Mouse (Mus musculus) layer of hippocampus, adult 11-12 months (tissue): ENCODE data around the gene Zcchc7.

ENCODE experiments used
- DNase-seq: peaks from one replicate; pipeline ENCODE4 v3.0.0; 2022; ENCODE audit warnings: low spot score

The Zcchc7 gene

DNA sequence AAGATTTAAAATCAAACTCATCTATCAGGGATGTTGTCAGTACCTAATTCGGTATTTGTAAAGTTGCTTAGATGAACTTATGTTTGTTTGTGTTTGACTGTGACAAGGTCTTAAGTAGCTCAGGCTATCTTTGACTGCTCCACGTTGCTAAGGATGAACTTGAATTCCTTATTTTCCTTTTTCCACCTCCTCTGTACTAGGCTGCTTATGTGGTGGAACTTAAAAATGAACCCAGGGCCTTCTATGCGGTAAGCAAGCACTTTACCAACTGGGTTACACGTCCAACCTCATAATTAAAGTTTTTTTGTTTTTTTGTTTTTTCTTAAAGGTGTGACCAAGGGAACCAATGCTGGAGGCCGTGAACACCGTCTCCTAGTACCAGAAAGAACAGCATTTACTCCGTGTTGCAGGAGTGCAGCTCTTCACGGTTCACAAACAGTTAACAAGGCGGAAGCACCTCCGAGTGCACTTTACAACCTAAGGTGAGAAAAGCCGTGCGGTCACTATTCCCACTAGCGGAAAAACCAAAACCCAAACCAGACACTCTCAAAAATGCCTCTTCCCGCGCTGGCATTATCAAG lies at the start of gene Zcchc7:
Gene Zcchc7 (plus strand): TSS at position 325 of the 581 bp plus-strand sequence.
- no peak for DNase-seq

DNA sequence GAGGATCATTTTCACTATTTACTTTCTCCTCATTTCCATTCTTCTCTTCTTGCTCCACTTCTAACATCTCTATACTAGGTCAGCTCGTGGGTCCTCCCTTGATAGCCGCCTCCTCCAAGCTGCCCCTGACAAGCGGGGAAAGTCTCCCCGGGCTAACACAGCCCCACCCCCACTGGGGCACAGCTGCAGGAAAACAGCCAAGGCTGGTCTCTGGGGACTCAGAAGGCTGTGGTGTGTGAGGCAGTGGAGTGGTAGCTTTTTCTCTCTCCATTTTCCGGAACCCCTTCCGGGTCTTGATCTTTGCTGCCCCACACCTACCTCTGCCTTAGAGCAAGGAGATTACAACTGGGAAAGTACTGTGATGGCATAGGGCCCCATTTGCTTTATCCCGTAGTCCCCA lies 49.7 kb upstream of the Zcchc7 start:
- DNase-seq: no peak

DNA sequence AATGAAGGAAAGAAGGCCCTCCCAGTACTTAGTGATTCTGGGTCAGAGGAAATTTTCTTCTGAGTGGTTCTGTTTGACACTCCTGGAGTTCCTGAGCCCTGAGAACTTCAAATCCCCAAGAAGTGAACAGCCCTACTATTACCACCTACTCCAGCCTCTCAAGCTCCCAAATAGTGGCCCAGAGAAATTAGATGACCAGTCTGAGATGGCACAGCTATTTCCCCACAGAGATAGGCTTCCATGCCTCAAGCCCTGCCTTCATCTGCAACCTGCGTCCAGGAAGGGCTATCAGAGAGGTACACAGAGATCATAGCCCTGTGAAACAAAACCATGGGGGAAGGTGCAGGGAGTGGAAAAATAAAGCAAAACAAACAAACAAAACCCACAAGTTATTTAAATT lies 48.8 kb upstream of the Zcchc7 start:
- DNase-seq: no peak

DNA sequence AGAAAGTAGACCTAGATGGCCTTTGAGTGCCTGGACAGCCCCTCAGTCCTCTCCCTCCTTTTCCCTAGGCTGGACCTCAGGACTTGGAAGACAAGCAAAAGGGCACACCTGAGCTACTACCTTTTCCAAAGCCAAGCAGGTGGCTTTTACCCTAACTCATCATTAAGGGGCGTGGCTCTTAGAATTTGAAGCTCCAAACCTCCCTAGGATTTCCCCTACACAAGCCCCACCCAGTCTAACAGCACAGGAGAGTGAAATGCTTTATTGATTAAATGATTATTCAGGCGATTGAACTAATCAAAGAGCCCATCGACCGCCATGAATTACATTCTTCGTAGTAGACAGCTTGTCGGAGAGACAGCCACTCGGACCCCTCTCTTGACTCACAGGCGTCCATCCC lies 47.4 kb upstream of the Zcchc7 start:
- DNase-seq: no peak

DNA sequence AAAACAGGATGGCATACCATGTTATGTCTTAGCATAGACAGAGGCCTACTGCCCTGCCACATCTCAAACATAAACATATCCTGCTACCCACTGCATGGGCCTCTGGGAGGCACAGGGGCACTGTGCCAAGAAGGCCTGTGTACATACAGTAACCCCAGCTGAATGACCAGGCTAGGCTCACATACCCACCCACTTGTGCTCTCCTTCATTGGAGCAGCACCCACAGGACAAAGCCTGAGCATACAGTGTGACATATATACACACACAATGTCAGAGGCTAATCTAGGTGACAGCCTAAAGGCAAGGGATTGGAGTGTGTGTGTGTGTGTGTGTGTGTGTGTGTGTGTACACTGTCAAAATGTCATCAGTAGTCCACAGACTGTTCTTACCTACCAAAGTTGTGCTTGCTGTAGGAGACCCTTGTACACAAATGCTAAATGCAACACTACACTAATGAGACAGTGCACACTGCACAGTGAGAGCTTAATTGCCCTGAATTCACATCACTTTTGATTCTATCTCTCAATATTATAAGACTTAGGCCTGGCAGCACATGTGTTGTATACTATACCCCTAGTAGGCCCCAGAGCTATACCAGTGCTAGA lies 46.5 kb upstream of the Zcchc7 start:
- DNase-seq: no peak

DNA sequence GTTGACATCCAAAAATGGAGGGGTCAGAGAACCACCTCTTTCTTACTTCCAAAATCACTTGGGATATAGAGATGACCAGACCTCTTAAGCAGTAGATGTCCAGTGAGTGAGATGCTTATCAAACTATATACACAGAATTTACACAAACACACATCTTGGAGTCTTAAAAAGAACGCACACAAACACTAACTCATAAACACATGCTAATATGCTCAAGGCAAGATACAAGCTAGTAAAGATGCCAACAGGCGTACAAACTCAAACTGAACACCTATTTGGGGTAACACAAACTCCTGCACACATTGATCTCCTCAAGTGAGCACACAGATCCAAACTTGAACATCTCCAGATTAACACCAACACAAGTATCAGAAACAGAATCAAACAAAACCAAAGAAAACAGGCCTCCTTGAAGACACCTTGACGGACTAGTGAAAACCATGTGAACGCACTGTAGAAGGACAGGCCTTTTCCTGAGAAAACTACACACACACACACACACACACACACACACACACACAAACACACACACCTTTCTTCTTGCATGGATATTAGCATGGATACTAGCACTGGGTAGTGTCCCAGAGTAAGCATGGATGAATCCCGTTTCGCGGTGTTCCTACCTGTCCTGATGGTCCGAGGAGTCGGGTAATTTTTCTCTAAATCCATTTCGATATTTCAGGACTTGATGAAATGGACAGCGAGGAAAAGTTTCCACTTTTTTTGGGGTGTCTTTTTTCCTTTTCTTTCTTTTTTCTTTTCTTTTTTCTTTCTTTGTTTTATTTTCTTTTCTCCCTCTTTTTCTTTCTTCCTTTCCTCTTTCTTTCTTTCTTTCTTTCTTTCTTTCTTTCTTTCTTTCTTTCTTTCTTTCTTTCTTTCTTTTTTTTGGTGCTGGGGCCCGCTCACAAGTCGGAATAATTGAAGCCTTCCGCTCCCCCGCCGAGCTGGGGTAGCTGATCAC lies 45.7 kb upstream of the Zcchc7 start, which contains the start of gene Pax5:
Gene Pax5 (minus strand): TSS at position 748 of the 961 bp plus-strand sequence.
- DNase-seq: no peak

DNA sequence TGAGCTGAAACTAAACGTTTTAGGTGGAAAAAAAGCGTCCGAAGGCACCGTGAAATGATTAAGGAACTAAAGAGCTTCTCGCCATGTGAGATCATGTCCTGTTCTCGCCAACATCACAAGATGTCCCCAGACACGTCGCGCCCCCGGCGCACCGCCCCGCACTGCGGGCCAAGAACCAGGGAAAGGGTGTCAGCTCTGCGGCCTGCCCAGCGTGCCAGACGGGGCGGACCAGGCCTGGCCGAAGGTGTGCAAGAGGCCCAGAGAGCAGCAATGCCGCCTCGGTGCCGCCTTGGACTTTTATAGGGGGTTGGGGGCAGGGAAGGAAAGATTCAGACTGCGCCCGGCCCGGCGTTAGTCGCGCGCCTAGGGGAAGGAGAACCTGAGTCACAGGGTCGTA lies 45.0 kb upstream of the Zcchc7 start:
- no peak for DNase-seq

DNA sequence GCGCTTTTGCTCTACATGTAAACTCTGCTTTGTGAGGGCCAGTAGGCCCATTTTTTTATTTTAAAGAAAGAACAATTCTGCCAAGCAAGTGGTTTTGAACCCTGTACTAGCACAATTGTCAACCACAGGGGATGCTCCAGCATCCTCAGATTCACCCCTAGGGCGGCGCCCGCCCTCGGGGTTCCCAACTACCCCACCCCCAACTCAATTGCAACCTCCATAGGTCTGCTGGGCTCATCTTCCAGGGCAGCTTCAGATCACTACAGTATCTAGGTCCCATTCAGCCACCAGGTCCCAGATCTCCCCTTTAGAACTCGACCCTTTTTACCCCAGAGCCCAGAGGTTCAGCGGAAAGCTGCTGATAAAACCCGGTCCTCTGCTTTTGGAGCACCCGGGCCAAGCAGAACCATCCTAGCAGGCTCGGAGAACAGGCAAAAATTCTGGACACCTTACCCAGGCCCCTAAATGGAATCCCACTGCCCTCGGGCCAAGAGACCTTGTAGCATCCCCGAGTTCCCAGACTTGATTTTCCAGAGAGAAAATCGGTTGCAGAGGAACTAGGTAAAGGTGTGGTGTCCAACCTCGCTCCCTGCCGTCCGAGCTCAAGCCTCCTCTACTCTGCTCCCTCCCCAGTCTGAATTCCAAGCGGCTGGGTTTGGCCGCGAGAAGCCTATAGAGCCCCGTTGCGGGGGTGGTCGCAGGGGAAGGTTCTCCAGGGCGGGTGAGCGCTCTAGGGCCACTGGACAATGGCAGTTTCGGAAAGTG lies 44.4 kb upstream of the Zcchc7 start:
- DNase-seq: no peak

DNA sequence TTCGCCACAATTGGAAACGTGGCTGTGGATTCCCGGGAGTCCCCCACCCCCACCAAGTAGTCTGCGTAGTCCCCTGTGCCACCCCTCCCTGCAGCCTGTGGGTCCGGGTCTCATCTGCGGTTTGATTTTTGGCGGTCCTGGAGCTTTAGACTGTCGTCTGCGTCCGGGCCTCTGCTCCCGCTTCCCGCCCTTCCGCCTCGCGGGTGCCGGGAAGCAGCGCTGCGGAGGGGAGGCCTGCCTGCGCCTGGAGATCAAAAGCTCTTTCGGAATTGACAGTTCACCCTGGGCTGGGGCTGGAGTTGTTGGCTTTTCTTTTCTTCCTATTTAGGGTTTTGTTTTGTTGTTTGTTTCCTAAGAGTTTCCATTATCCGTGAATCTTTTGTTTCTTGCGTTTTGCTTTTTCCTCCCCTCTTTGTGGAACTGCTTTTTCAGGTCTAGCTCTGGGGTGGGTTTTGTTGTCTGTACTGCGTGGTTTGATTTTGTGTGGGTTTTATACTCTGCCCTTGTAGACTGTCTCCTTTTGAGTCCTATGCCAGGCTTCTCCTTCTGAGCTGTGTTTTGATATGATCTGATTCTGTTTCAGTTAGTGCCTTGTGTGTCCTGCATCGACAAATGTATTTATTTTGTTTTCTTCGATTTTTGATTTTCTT lies 43.5 kb upstream of the Zcchc7 start:
- no peak for DNase-seq

DNA sequence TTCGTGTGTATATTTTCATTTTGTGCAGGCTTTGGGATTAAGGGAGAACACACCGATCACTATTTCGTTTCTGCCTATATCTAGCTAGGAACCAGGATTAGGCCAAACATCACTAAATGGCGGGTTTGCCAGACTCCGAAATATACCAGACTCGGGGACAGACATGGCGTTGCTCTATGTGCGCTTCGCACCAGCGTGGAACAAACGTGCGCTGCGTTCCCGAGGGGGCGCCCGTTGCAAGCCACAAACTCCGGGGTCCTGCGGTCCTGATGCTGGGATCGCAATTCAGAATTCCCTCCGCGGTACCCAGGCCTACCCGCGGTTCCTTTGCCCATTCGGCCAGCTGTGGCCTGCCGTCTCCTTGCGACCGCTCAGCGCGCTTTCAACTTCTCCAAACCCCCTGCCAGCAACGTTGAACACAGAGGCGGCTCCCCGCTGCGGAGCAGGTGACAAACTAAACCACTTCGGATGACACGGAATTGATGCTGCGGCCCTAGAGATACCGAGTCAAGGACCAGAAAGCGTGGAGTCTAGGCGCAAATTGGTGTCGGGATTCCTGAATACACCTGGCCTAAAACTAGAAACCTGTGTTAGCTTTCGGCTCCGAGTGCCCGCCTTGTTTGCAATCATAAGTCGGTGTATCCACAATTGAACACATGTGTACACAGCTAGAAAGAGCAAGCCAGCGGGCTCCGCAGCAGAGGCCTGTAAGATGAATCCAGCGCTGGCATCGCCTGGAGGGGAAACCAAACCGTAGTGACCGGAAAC lies 42.7 kb upstream of the Zcchc7 start:
- no peak for DNase-seq

DNA sequence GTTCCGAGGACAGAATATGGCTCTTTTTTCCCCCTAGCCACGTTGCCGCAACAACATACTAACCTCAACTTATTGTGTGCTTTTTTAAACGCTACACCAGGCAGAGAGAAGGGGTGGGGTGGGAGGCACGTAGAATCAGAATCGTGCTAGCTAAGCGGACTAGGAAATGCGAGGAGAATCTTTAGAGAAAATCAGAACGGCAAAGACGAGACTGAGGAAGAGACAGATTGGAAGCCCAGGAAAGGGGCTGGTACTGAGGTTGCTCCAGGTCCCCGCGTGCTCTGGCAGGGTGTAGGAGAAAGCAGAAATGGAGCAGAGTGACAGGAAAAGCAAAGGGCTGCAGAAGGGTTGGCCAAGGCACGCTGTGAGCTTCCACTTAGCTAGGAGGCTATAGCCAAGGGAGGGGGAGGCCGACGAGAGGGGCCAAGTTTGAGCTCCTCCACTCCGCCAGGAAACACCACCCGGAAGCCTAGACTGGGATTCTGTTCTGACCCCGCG lies 42.1 kb upstream of the Zcchc7 start:
- DNase-seq: no peak

DNA sequence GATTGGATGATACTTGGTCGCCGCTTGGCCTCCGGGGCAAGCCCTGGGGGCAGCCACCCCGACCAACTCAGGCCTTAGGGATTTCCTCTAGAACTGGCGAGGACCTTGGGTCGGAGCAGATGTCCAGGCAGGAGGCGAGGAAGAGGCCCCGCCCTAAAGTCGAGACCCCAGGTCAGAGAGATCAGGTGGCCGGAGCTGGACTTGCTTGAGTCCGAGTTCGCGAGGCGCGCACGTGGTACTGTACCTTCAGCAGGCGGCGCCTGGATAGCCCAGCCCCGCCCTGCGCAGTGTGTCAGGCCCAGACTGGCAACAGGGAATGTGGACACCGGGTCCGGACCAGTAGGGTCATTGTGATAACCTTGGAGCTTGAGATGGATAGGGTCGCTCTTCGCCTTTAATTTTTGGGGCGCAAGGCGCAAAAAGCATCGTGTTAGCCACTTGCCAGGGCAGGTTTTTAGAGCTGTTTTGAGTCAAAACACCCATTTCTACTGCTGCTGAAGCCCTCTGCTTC lies 41.5 kb upstream of the Zcchc7 start:
- no peak for DNase-seq

DNA sequence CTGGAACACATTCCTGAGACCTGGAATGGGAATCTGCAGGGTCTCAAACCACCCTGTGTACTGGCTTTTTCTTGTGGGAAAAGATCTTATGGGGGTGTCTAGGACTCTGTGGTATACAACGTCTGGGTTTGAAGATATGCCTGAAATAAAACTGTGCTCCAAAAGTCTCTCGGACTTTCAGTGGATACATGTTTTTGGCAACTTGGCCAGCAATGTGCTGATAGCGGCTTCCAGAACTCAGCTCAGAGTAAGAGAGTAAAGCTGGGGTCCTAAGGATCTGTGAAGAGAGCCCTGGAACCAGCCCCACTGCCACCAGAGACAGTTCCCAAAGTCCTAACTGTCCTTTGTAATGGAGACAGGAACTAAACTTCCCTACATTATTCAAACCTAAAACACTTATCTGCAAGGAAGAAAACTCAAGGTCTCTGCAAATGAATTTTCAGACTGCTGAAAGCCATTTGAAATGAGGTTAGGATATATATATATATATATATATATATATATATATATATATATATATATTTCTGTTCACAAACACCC lies 40.0 kb upstream of the Zcchc7 start:
- no peak for DNase-seq

DNA sequence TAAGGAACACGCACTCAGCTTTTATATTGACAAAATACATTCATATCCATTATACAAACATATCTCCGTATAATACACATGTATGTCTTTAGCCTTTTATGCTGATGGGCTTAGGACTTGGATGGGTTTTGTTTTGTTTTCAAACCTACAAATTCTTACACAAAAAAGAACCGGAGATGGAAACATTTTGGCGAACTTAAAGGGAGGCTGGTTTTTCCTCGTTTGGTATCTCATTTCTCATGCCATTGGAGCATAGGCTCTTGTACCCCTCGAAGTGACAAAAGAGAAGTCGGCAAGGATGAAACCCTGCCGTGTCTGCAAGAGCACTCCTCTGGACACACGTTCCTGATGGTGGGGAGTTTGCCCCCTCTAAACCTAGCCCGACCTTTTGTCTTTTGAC lies 39.3 kb upstream of the Zcchc7 start:
- DNase-seq: no peak

DNA sequence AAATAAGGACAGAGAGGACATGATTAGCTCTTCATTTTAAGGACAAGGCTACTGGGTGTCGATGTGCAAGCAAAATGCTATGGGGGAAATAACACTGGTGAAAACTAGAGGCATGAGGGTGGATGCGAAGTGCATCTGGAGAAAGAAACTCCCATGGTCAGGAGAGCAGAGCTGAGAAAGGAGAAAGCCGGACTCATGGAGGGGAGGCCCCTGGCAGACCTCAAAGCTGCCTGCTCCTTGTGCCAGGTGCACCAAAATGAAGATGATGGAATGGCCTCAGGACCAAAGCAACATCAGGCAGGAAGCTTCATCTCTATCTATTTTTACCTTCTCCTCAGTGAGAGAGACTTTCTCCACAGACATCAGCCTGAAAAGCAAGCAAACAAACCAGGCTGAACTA lies 38.0 kb upstream of the Zcchc7 start:
- no peak for DNase-seq

DNA sequence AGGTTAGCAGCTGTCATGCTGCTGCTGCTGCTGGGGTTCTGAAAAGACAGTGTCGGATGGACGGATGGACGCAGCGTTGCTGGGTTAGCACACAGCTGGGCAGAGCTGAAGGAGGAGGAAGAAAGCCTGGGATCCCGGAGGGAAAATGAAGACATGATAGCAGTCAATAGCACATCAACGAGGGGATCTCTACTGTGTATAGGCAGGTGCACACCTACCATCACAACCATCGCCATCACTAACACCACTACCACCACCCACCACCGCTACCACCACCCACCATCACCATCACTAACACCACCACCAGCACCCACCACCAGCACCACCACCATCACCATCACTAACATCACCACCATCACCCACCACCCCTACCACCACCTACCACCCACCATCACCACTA lies 35.6 kb upstream of the Zcchc7 start:
- DNase-seq: no peak

DNA sequence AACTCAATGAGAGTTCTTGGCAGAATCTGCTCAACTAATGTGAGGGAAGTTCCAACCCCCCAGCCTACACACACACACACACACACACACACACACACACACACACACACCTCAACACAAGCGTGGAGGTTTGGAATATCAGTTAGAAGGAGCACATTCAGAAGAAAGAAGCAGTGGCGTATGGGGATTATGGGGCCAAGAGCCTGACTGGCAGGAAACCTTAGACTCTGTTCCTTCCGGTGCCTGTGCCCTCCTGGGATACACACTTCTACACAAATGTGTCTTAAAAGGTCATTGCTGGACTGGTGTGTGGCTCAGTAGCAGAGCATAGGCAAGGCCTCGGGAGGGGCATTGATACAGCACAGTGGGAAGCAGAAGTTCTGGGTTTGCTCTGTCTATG lies 34.4 kb upstream of the Zcchc7 start:
- DNase-seq: no peak

DNA sequence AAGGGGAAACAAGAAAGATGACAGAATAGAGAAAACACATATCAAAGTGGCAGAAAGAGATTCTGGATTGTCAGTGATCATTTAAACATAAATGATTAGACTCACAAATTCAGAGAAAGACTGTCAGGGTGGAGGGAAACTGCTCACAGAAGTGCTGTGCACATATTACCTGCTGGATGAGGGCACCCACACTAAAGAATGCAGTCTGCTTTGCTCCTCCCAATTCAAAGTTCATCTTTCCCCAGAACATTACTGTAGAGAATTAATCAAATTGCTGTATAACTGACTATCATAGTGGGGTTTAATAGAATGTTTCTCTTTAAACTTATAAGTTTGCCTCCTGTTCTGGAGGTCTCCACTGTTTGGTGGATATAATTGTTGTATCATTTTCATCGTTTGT lies 15.2 kb upstream of the Zcchc7 start:
- no peak for DNase-seq

DNA sequence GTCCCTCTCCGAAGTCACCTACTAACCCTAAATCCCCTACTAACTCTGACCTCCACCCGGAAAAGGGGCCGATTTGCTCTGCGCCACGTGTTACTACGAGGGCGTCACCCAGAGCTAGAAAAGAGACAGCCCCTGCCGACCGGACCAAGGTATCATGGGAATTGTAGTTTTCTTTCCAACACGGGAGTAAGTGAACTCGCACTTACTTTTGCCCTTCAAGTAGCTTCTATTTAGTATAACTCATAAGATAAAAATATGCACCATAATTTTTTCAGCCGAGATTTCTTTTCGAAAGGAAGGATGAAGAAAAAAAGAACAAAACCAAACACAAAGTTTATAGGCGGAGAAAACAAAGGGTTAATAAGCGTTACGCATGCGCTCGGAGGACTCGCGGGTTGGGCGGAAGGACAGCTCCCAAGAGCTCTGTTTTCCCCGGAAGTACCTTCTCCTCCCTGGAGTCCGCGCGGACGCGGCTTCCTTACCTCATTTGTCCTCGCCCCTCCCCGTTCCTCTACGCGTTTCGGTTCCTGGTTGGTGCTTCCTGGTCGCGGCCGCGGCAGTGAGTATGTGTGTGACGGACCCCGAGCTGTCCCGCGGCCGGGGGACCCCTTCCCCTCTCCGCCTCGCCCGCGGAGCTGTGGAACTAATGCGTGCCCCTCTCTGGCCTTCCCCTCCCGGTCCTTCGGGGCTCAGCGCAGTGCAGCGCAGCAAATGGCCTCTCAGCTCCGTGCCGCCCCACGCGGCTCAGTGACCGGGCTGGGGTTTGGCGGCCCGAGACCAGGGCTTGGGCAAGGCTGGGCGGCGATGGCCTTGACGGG lies 666 bp downstream of the Zcchc7 start:
- DNase-seq: peak; percentile 94
